In genomic region chr6:125355197-125355741, GRCm38 (mm10) we compare ENCODE assay signal across 8 mouse cellular contexts. TPM values are rescaled to one million over a fixed set of nuclear protein-coding genes. Genes with fewer than 3 reads are reported as not detected.
A peak's percentile ranks its signal among the peaks of the same experiment; 100 is the strongest.
DNase-seq lines count a peak whose midpoint lies in the region; ATAC-seq and TF ChIP-seq lines count a peak whose summit lies in the region.

No protein-coding gene starts in this region.

- no peak for ATAC-seq in heart, embryonic 13.5 days (ENCODE audit: extremely low read depth, insufficient number of reproducible peaks, low FRiP score, low TSS enrichment)
- no peak for ATAC-seq in midbrain, postnatal 0 days (ENCODE audit: low FRiP score)

- TF ChIP-seq POLR2A in bone marrow, adult 2 months (IDR thresholded peaks at IDR 0.05; ENCODE audit: borderline replicate concordance, control insufficient read depth, low read depth, low read length), result no peak

- H3K4me2 ChIP-seq in heart, embryonic 13.5 days, result peak overlapping the region; percentile 60
- H3K4me2 ChIP-seq in midbrain, postnatal 0 days (ENCODE audit: low read depth, low read length, poor library complexity, severe bottlenecking), result peak overlapping the region; percentile 26

- intact Hi-C loops in heart, postnatal 14 days (cut with DNase I), result no loop called here
- intact Hi-C loops in gastrocnemius, postnatal 14 days (cut with DNase I; ENCODE audit: low total_unique reads), result no loop called here

- H3K9me3 ChIP-seq in heart, embryonic 13.5 days, result no peaks in the 10 kb centered on the region
- H3K9me3 ChIP-seq in midbrain, postnatal 0 days (ENCODE audit: low read length), result no peaks in the 10 kb centered on the region

- WGBS in heart, embryonic 13.5 days, result 6% methylated on average over 10 of the region's 10 CpGs
- 9% methylated on average over 10 of the region's 10 CpGs for WGBS in bone marrow, adult 2 months
- WGBS in midbrain, postnatal 0 days, result 5% methylated on average over 10 of the region's 10 CpGs

- DNase-seq in heart, postnatal 14 days, result no peak
- peak; percentile 56 for DNase-seq in induced T-regulatory cell, adult 2 months (ENCODE audit: low read depth)
- DNase-seq in midbrain, postnatal 0 days (ENCODE audit: low spot score), result no peak
- DNase-seq in right cerebral cortex, postnatal 10 days (ENCODE audit: low spot score in 2 of 2), result no peak
- no peak for DNase-seq in spleen, adult 12 weeks (ENCODE audit: low spot score)
- no peak for DNase-seq in gastrocnemius, postnatal 14 days

- H3K36me3 ChIP-seq in heart, embryonic 13.5 days, result peaks cover 36% of the 10 kb centered on the region
- H3K36me3 ChIP-seq in midbrain, postnatal 0 days (ENCODE audit: insufficient read depth, low read length), result no peaks in the 10 kb centered on the region

- TF ChIP-seq CTCF in bone marrow, adult 2 months (IDR thresholded peaks at IDR 0.05; ENCODE audit: control insufficient read depth, insufficient read depth, low read length), result no peak
- no peak for TF ChIP-seq CTCF in midbrain, postnatal 0 days (IDR thresholded peaks at IDR 0.05)

- peaks cover 2% of the 10 kb centered on the region; the same call in 1 of the 2 replicates for H3K27me3 ChIP-seq in heart, embryonic 13.5 days (replicated peaks)
- 0 out of 2 replicates have a peak, but pooled peaks cover under 1% of the 10 kb centered on the region for H3K27me3 ChIP-seq in midbrain, postnatal 0 days (ENCODE audit: insufficient read depth, low read length)

- peak overlapping the region; percentile 78 for H3K27ac ChIP-seq in heart, embryonic 13.5 days (replicated peaks)
- peak overlapping the region; percentile 28 for H3K27ac ChIP-seq in bone marrow, adult 2 months (ENCODE audit: control insufficient read depth, insufficient read depth, low read depth, low read length, poor library complexity)
- H3K27ac ChIP-seq in midbrain, postnatal 0 days (ENCODE audit: low read depth, low read length), result no peak overlapping the region

- peaks cover 68% of the 10 kb centered on the region for H3K4me1 ChIP-seq in heart, embryonic 13.5 days
- peaks cover 6% of the 10 kb centered on the region for H3K4me1 ChIP-seq in bone marrow, adult 2 months (ENCODE audit: control insufficient read depth, insufficient read depth, low read length)
- H3K4me1 ChIP-seq in midbrain, postnatal 0 days (ENCODE audit: insufficient read depth, low read length), result peaks cover 6% of the 10 kb centered on the region; the same call in 1 of the 2 replicates

- H3K4me3 ChIP-seq in heart, embryonic 13.5 days, result peak overlapping the region; percentile 26
- no peak overlapping the region for H3K4me3 ChIP-seq in bone marrow, adult 2 months (replicated peaks; ENCODE audit: control insufficient read depth, low read depth, low read length)
- no peak overlapping the region for H3K4me3 ChIP-seq in midbrain, postnatal 0 days (ENCODE audit: low read depth, low read length)

- H3K9ac ChIP-seq in heart, embryonic 13.5 days, result peak overlapping the region; percentile 65
- no peak overlapping the region for H3K9ac ChIP-seq in midbrain, postnatal 0 days (replicated peaks; ENCODE audit: low read length, poor library complexity, severe bottlenecking)

RNA-seq across cellular contexts. Expression of gene Tnfrsf1a, which starts 6.1 kb away (rescaled TPM):
- 39.0 and 43.8 TPM in 2 replicates for polyA plus RNA-seq in heart, embryonic 13.5 days (2015; fragmentation: Nextera tagmentation; extraction: Ambion mirVana)
- 10 to 100 TPM; 63.4 to 70.7 TPM for total RNA-seq in heart, postnatal 14 days (2021)
- polyA plus RNA-seq in bone marrow, adult 2 months (2011; ENCODE audit: insufficient read depth, insufficient read length, low replicate concordance, missing spikeins), result 18.4 and 63.5 TPM in 2 replicates
- 9.2 and 15.9 TPM in 2 replicates for total RNA-seq in midbrain, postnatal 0 days (2014; rRNA removed)
- polyA plus RNA-seq in midbrain, postnatal 0 days (2015; fragmentation: Nextera tagmentation; extraction: Ambion mirVana), result 10.4 and 12.9 TPM in 2 replicates
- total RNA-seq in gastrocnemius, postnatal 14 days (2021), result 10 to 100 TPM; 42.1 to 42.3 TPM

RNA-seq across cellular contexts. Expression of gene Plekhg6, which starts 25.3 kb away (rescaled TPM):
- 0.10 and 0.11 TPM in 2 replicates for polyA plus RNA-seq in heart, embryonic 13.5 days (2015; fragmentation: Nextera tagmentation; extraction: Ambion mirVana)
- not detected for total RNA-seq in heart, postnatal 14 days (2021)
- polyA plus RNA-seq in bone marrow, adult 2 months (2011; ENCODE audit: insufficient read depth, insufficient read length, low replicate concordance, missing spikeins), result 0.45 TPM in 1 of 2 replicates, not detected in the other
- 0.22 and 0.24 TPM in 2 replicates for total RNA-seq in midbrain, postnatal 0 days (2014; rRNA removed)
- 0.35 and 0.54 TPM in 2 replicates for polyA plus RNA-seq in midbrain, postnatal 0 days (2015; fragmentation: Nextera tagmentation; extraction: Ambion mirVana)
- not detected for total RNA-seq in gastrocnemius, postnatal 14 days (2021)

RNA-seq across cellular contexts. Expression of gene Scnn1a, which starts 34.8 kb away (rescaled TPM):
- polyA plus RNA-seq in heart, embryonic 13.5 days (2015; fragmentation: Nextera tagmentation; extraction: Ambion mirVana), result 0.63 and 0.69 TPM in 2 replicates
- 1 to 10 TPM in 1 of 2 experiments, under 1 TPM in 1; 1.00 to 1.1 TPM for total RNA-seq in heart, postnatal 14 days (2021)
- 1.7 and 5.6 TPM in 2 replicates for polyA plus RNA-seq in bone marrow, adult 2 months (2011; ENCODE audit: insufficient read depth, insufficient read length, low replicate concordance, missing spikeins)
- 1.5 and 1.8 TPM in 2 replicates for total RNA-seq in midbrain, postnatal 0 days (2014; rRNA removed)
- polyA plus RNA-seq in midbrain, postnatal 0 days (2015; fragmentation: Nextera tagmentation; extraction: Ambion mirVana), result 1.8 TPM in 2 replicates
- under 1 TPM; 0.22 to 0.27 TPM for total RNA-seq in gastrocnemius, postnatal 14 days (2021)

RNA-seq across cellular contexts. Expression of gene Ltbr, which starts 41.6 kb away (rescaled TPM):
- 42.9 and 43.5 TPM in 2 replicates for polyA plus RNA-seq in heart, embryonic 13.5 days (2015; fragmentation: Nextera tagmentation; extraction: Ambion mirVana)
- total RNA-seq in heart, postnatal 14 days (2021), result 10 to 100 TPM; 34.6 to 36.0 TPM
- polyA plus RNA-seq in bone marrow, adult 2 months (2011; ENCODE audit: insufficient read depth, insufficient read length, low replicate concordance, missing spikeins), result 12.4 and 23.2 TPM in 2 replicates
- 24.4 TPM in 2 replicates for total RNA-seq in midbrain, postnatal 0 days (2014; rRNA removed)
- 14.5 and 15.7 TPM in 2 replicates for polyA plus RNA-seq in midbrain, postnatal 0 days (2015; fragmentation: Nextera tagmentation; extraction: Ambion mirVana)
- total RNA-seq in gastrocnemius, postnatal 14 days (2021), result 10 to 100 TPM; 24.8 to 26.3 TPM
